Mouse (Mus musculus) olfactory bulb, adult 2 months (tissue): Measurements from ENCODE around the gene C1ra.

Experiments
- CTCF ChIP-seq: fragments of 200-500 bp; IDR thresholded peaks from 2 replicates; pipeline ENCODE4 v1.5.1; 2012; ENCODE audit warnings: low read depth, mild to moderate bottlenecking, low read length, moderate library complexity; ENCODE audit not compliant: insufficient read depth
- POLR2A ChIP-seq: fragments of 200-500 bp; IDR thresholded peaks from 2 replicates; pipeline ENCODE4 v1.6.1; 2012; ENCODE audit warnings: mild to moderate bottlenecking, low read depth, low read length, moderate library complexity; ENCODE audit not compliant: insufficient read depth

DNA sequence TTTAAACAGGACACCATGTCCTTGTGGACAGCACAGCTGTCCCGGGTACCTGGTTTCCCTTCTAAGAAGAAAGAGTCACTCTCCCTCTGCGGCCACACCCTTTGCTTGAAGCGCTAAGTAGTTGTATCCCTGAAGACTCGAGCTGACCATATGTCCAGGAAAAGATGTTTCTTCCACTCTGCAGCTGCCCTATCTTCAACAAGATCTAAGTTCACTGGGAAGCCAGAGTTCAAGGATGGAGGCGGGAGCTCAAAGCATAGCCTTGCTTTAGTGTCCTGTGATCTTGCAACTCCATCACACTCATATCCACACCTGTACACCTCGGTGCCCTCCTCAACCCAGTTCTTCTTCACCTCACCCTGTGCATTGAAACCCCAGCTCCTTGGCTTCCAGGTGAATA, 269 bp upstream of the C1ra start:
- TF ChIP-seq POLR2A (no peak), CTCF (no peak)
